Mouse (Mus musculus) olfactory bulb, adult 2 months (tissue): ENCODE measurements around the gene Cbx7. TPM values are rescaled to one million over a fixed set of nuclear protein-coding genes. Genes with fewer than 3 reads are reported as not detected.
A peak's percentile ranks its signal among the peaks of the same experiment; 100 is the strongest.

Source experiments
- H3K27ac ChIP-seq: fragments of 200-500 bp; 2 replicates; pipeline ENCODE4 v1.5.1; 2012; ENCODE audit warnings: low read depth, low read length; ENCODE audit not compliant: insufficient read depth
- H3K4me1 ChIP-seq: fragments of 200-500 bp; 2 replicates; pipeline ENCODE4 v1.6.1; 2012; ENCODE audit warnings: low read length; ENCODE audit not compliant: control insufficient read depth, insufficient read depth
- H3K4me3 ChIP-seq: fragments of 200-500 bp; 2 replicates; pipeline ENCODE4 v1.5.1; 2012; ENCODE audit warnings: mild to moderate bottlenecking, low read depth, low read length, moderate library complexity; ENCODE audit not compliant: insufficient read depth
- CTCF ChIP-seq: fragments of 200-500 bp; IDR thresholded peaks from 2 replicates; pipeline ENCODE4 v1.5.1; 2012; ENCODE audit warnings: low read depth, mild to moderate bottlenecking, low read length, moderate library complexity; ENCODE audit not compliant: insufficient read depth
- POLR2A ChIP-seq: fragments of 200-500 bp; IDR thresholded peaks from 2 replicates; pipeline ENCODE4 v1.6.1; 2012; ENCODE audit warnings: mild to moderate bottlenecking, low read depth, low read length, moderate library complexity; ENCODE audit not compliant: insufficient read depth
- WGBS: fragments of 180-500 bp; shearing (Covaris S2); methylation state at CpG from one replicate; pipeline ENCODE4 v1.1.7; 2018; 5-methylcytosine and 5-hydroxymethylcytosine counted together
- polyA plus RNA-seq: library from polyadenylated mRNA; stranded (reverse); fragments of >200 nt; gene quantifications from 2 replicates; pipeline ENCODE4 v1.2.4, GENCODE M21; 2012; ENCODE audit warnings: low replicate concordance; ENCODE audit not compliant: missing spikeins, insufficient read depth, insufficient read length

Gene Cbx7
- polyA plus RNA-seq, 1 experiment = not detected

DNA sequence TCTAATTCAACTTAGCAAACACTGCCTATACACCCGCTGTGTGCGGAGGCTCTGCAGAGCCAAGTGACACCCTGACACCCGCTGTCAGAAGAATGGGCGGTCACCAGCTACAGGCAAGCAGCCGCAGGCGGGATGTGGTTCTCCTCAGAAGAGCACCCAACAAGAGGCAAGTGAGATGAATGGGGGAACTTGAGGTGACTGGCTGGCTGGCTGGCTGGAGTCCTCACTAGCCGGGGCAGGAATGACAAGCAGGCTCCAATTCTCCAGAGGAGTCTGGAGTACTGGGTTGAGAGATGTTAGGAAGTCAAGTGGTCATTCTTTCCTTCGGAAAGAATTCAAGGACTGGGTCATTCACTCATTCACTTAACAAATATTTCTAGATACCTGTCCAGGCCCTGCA lies 14.4 kb downstream of the Cbx7 start:
- WGBS = 64% methylated on average over 8 of the region's 8 CpGs
- Histone ChIP-seq H3K27ac (no peak overlapping the region), H3K4me1 (peaks cover 20% of the 10 kb centered on the region), H3K4me3 (no peak overlapping the region)
- TF ChIP-seq CTCF = no peak
- no peak for TF ChIP-seq POLR2A

DNA sequence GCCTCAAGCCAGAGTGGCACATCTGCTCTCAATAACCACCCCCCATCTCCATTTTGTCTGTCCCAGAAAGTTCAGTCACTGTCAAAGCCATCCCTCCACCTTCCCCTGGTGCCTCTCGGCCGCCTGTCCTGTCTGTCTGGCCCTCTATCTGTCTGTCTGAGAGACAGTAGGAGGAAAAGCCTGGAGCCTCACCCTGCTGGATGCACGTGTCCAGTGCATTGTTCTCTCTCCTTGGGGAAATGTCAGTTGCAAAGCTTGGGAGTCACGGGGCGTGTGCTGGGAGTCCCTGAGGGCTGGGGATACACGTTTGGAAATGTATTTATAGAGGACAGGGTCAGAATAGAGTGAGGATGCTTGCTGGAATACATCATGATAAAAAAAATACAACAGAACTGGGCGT lies 17.4 kb downstream of the Cbx7 start:
- no peak overlapping the region for H3K4me3 ChIP-seq
- peaks cover 30% of the 10 kb centered on the region for H3K4me1 ChIP-seq
- TF ChIP-seq CTCF (no peak), POLR2A (no peak)
- no peak overlapping the region for H3K27ac ChIP-seq
- WGBS = 88% methylated on average over 7 of the region's 7 CpGs

- Histone ChIP-seq H3K4me1 (peaks cover 30% of the 10 kb centered on the region), H3K4me3 (no peak overlapping the region), H3K27ac (no peak overlapping the region)
- 61% methylated on average over 11 of the region's 11 CpGs for WGBS
- TF ChIP-seq POLR2A = no peak
These were observed 18.3 kb downstream of the Cbx7 start for GRCm38 (mm10) chr15:79952504-79953231.

DNA sequence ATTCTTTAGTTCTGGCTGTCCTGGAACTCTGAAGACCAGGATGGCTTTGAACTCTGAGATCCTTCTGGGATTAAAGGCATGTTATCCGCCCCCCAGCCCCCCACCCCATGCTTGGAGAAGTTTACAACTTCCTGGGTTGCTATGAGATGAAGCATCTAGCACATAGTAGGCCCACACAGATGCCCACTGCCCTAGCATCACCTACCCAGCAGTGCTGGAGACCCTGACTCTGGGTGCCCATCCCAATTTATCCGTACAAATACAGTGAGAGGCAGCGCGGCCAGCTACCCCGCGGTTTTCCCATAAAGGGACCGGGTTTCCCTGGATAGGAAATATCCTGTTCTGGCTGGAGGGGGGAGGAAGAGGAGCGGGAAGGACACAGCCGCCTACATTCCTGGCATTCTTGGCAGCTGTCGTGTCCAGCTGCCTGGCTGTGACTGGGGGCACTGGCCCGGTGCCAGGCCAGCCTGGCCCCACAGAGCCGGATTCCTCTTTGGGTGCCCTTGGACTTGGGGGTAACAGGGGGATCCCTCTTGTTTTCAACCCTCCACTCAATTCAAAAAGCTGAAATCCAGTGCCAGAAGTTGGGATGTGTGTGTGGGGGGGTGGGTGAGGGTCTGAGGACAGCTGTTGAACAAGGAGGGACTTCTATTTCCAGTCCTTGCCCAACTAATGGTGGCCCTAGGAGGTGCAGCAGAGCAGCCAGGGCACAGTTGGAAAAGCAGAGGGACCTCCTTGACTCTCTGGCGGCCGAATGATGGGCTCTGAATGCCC lies 19.0 kb downstream of the Cbx7 start:
- WGBS = 57% methylated on average over 14 of the region's 14 CpGs
- no peak overlapping the region for H3K27ac ChIP-seq
- H3K4me3 ChIP-seq = no peak overlapping the region
- no peak for TF ChIP-seq CTCF
- no peak for TF ChIP-seq POLR2A
- H3K4me1 ChIP-seq = peaks cover 30% of the 10 kb centered on the region

DNA sequence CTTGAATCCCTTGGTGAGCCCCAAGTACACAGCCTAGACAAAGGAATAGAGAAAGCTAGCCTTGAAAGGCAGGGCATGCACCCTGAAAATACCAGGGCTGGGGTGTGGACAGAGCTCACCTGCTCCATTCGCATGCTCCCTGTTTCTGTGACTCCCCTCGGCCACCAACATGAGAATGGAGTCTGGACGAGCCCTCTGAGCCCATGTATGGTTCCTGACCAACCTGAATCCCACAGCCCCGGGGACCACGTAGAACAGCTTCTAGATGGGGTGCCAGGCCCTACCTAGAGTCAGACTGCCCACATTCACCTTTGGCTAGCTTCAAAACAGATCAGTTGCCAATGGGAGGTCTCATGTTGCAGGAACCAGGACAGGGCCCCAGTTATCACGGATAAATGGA lies 19.7 kb downstream of the Cbx7 start:
- 87% methylated on average over 6 of the region's 6 CpGs for WGBS
- TF ChIP-seq POLR2A (no peak), CTCF (no peak)
- H3K4me3 ChIP-seq = no peak overlapping the region
- peaks cover 27% of the 10 kb centered on the region for H3K4me1 ChIP-seq
- H3K27ac ChIP-seq = no peak overlapping the region

- H3K4me3 ChIP-seq = peak overlapping the region; percentile 28
- WGBS = 6% methylated on average over 24 of the region's 24 CpGs
- no peak for TF ChIP-seq POLR2A
- peak; percentile 33; the same call in 1 of the 2 replicates for TF ChIP-seq CTCF
- peaks cover 27% of the 10 kb centered on the region for H3K4me1 ChIP-seq
- H3K27ac ChIP-seq = peak overlapping the region; percentile 37; the same call in 1 of the 2 replicates
These were observed 20.5 kb downstream of the Cbx7 start for GRCm38 (mm10) chr15:79950250-79951025.

GRCm38 (mm10) chr15:79947681-79948080 lies 23.2 kb downstream of the Cbx7 start:
- 72% methylated on average over 6 of the region's 6 CpGs for WGBS
- Histone ChIP-seq H3K4me3 (no peak overlapping the region), H3K4me1 (peaks cover 27% of the 10 kb centered on the region), H3K27ac (no peak overlapping the region)
- no peak for TF ChIP-seq POLR2A
- TF ChIP-seq CTCF = no peak

DNA sequence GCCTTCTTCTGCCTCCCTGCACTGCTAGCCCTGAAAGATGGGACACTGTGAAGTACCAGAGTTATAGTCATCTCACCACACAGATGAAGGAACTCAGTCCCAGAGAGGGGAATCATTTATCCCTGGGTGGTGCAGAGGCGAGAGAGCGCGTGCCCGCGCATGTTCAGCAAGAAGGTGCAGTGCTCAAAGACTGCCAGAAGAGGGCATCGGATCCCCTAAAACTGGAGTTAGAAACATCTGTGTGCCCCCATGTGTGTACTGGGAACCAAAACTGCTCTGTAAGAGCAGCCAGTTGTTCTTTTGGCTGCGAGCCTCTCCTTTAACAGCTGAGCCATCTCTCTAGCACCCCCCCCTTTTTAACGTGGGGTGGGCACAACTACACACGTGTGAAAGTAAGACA lies 24.1 kb downstream of the Cbx7 start:
- no peak overlapping the region for H3K27ac ChIP-seq
- H3K4me3 ChIP-seq = no peak overlapping the region
- H3K4me1 ChIP-seq = peaks cover 20% of the 10 kb centered on the region
- TF ChIP-seq POLR2A (no peak), CTCF (0 out of 2 replicates have a peak, but pooled peaks have one; percentile 13)
- 76% methylated on average over 9 of the region's 9 CpGs for WGBS
